9 mouse cellular contexts compared by ENCODE assay signal in the genomic region with DNA sequence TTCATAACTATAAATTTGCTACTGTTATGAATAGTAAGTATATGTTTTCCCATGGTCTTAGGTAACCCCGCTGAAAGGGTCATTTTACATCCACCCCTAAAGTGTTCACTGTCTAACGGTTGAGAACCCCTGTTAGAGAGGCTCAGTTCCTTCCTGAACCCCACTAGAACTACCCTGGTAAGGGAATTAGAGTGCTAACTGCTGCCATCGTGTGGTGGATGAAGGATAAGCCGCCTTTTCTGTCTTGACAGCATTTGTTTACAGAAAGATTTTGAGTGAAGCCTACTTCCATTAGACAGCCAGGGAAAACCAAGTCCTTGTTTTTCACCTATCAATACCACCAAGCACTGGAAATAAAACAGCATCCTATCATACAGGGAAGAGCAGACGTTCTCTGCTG.
DNase-seq lines count a peak whose midpoint lies in the region; ATAC-seq and TF ChIP-seq lines count a peak whose summit lies in the region.
"Had no signal": no experiment of that assay in that cellular context is flagged by ENCODE, and none has a peak within 500 bp of the region (broad histone marks: within the 10 kb centered on the region; RNA-seq: fewer than 3 reads in every experiment).

No protein-coding gene starts in this region.

- H3K27me3 ChIP-seq in kidney, adult 2 months (replicated peaks; ENCODE audit: control insufficient read depth, insufficient read depth, low read length): no peaks in the 10 kb centered on the region
- no peaks in the 10 kb centered on the region for H3K27me3 ChIP-seq in kidney, embryonic 14.5 days (ENCODE audit: control insufficient read depth, insufficient read depth, low read length)
- H3K27me3 ChIP-seq: embryonic facial prominence, embryonic 15.5 days had no signal

- no peak overlapping the region for H3K27ac ChIP-seq in kidney, adult 2 months (ENCODE audit: insufficient read depth, low read depth, low read length)
- no peak overlapping the region for H3K27ac ChIP-seq in kidney, embryonic 14.5 days (ENCODE audit: low read depth, low read length)
- H3K27ac ChIP-seq: embryonic facial prominence, embryonic 15.5 days had no signal

- TF ChIP-seq CTCF in kidney, adult 2 months (conservative IDR thresholded peaks at IDR 0.05; ENCODE audit: insufficient read depth, insufficient read length, low read depth, low read length): no peak

- no peak overlapping the region for H3K4me3 ChIP-seq in kidney, adult 2 months (ENCODE audit: insufficient read depth, low read depth, low read length)
- H3K4me3 ChIP-seq in kidney, embryonic 14.5 days (ENCODE audit: low read length): no peak overlapping the region
- H3K4me3 ChIP-seq: embryonic facial prominence, embryonic 15.5 days had no signal

- no peaks in the 10 kb centered on the region for H3K9me3 ChIP-seq in kidney, embryonic 14.5 days (ENCODE audit: control insufficient read depth, low read length)
- H3K9me3 ChIP-seq: embryonic facial prominence, embryonic 15.5 days had no signal

- H3K4me2 ChIP-seq in kidney, embryonic 14.5 days (replicated peaks; ENCODE audit: low read depth, low read length): no peak overlapping the region
- H3K4me2 ChIP-seq: embryonic facial prominence, embryonic 15.5 days had no signal

- no peak for ATAC-seq in kidney, embryonic 14.5 days (ENCODE audit: low FRiP score, low TSS enrichment)
- no peak for ATAC-seq in megakaryocyte, adult 5-6 weeks (ENCODE audit: poor library complexity, severe bottlenecking)

- no peak for TF ChIP-seq POLR2A in kidney, adult 2 months (IDR thresholded peaks at IDR 0.05; ENCODE audit: low read depth, low read length)

- H3K4me1 ChIP-seq in kidney, adult 2 months (ENCODE audit: control insufficient read depth, insufficient read depth, low read length): no peaks in the 10 kb centered on the region
- no peaks in the 10 kb centered on the region for H3K4me1 ChIP-seq in kidney, embryonic 14.5 days (ENCODE audit: control insufficient read depth, insufficient read depth, low read length)
- H3K4me1 ChIP-seq: embryonic facial prominence, embryonic 15.5 days had no signal

- no peak overlapping the region for H3K9ac ChIP-seq in kidney, embryonic 14.5 days (ENCODE audit: low read depth, low read length)
- H3K9ac ChIP-seq: embryonic facial prominence, embryonic 15.5 days had no signal

- H3K36me3 ChIP-seq in kidney, adult 2 months (ENCODE audit: control insufficient read depth, insufficient read depth, low read length): no peaks in the 10 kb centered on the region
- H3K36me3 ChIP-seq in kidney, embryonic 14.5 days (ENCODE audit: control insufficient read depth, insufficient read depth, low read length): no peaks in the 10 kb centered on the region
- H3K36me3 ChIP-seq: embryonic facial prominence, embryonic 15.5 days had no signal

- peak; percentile 13 for DNase-seq in adrenal gland, postnatal 10 days
- DNase-seq in adrenal gland, adult 8-10 months: no peak
- peak; percentile 0 for DNase-seq in kidney, adult 2 months
- peak; percentile 2 for DNase-seq in urinary bladder, postnatal 14 days (ENCODE audit: low spot score)
- DNase-seq in urinary bladder, adult 2 months (ENCODE audit: low spot score): no peak
- DNase-seq in naive thymus-derived CD4-positive, alpha-beta T cell, adult 2 months (ENCODE audit: low read depth): peak; percentile 3

- WGBS in kidney, adult 2 months: 14% methylated on average over 5 of the region's 5 CpGs
- WGBS in kidney, embryonic 14.5 days: 27% methylated on average over 5 of the region's 5 CpGs

Comparison
In these comparisons a context has a peak if more than half of its experiments do, and no peak if none do; other contexts are left out.
1. DNase-seq: peak in adrenal gland, postnatal 10 days (single experiment), kidney, adult 2 months (single experiment), urinary bladder, postnatal 14 days (single experiment) and naive thymus-derived CD4-positive, alpha-beta T cell, adult 2 months (single experiment); none in adrenal gland, adult 8-10 months (single experiment) and urinary bladder, adult 2 months (single experiment).